Mouse (Mus musculus) myocyte (in vitro differentiated cells): ENCODE measurements around the gene Lmna.

Experiments
- E2F4 ChIP-seq: IDR thresholded peaks from one replicate; pipeline ENCODE4 v1.6.1; 2011; ENCODE audit warnings: mild to moderate bottlenecking, control low read depth, moderate library complexity; ENCODE audit not compliant: insufficient read depth
- MAX ChIP-seq: IDR thresholded peaks from one replicate; pipeline ENCODE4 v1.6.1; 2011; ENCODE audit warnings: low read depth, mild to moderate bottlenecking, control low read depth
- MYOD1 ChIP-seq, 3 experiments: IDR thresholded peaks; one replicate each; pipeline ENCODE4 v1.6.1; 2011; ENCODE audit warnings: control low read depth in 2 of 3, low read depth in 2 of 3, mild to moderate bottlenecking in 2 of 3, moderate library complexity in 1 of 3; ENCODE audit not compliant: insufficient read length in 2 of 3, control insufficient read depth in 1 of 3
- POLR2A ChIP-seq: IDR thresholded peaks from one replicate; pipeline ENCODE4 v1.6.1; 2011; ENCODE audit warnings: low read depth, mild to moderate bottlenecking, control low read depth, moderate library complexity; ENCODE audit not compliant: insufficient read length
- SRF ChIP-seq: IDR thresholded peaks from one replicate; pipeline ENCODE4 v1.6.1; 2011; ENCODE audit warnings: low read depth; ENCODE audit not compliant: control insufficient read depth, insufficient read length
- TCF12 ChIP-seq: IDR thresholded peaks from one replicate; pipeline ENCODE4 v1.6.1; 2011; ENCODE audit warnings: mild to moderate bottlenecking, control low read depth; ENCODE audit not compliant: poor library complexity, insufficient read depth, severe bottlenecking
- USF1 ChIP-seq: IDR thresholded peaks from one replicate; pipeline ENCODE4 v1.6.1; 2011; ENCODE audit warnings: low read depth, mild to moderate bottlenecking, control low read depth, moderate library complexity

DNA sequence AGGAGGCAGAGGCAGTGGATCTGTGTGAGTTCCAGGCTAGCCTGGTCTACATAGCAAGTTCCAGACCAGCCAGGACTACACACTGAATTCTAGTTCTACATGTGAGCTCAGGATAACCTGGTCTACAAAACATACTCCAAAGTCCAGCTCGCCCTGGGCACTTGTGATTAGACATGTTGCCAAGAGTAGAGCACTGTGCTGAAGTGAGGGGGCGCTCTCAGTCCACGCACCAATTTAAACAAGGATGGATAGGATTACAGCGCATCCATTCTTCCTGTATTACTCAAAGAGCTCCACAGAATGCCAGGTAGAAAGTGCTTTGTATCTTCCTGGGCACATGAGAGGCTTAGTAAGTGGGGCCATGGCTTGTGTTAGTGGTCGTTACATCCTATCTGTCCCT lies 34.8 kb upstream of the Lmna start:
- no peak for TF ChIP-seq TCF12
- TF ChIP-seq E2F4 = no peak
- TF ChIP-seq SRF = no peak
- no peak for TF ChIP-seq POLR2A
- TF ChIP-seq MYOD1 (IDR thresholded peaks at IDR 0.05; ENCODE audit: control insufficient read depth in 1 of 3, insufficient read length in 2 of 3, low read depth in 2 of 3) = no peak
- TF ChIP-seq USF1 = no peak
- TF ChIP-seq MAX = no peak
